Mouse (Mus musculus) cerebellum, adult 11 months (tissue): ENCODE measurements around the gene Hist1h3e.
A peak's percentile ranks its signal among the peaks of the same experiment; 100 is the strongest.
"Not testable (repeated sequence)": the region's sequence is repeated elsewhere in the genome, so short reads cannot be mapped to it uniquely, and the experiment has no call there.

Experiments
- DNase-seq: peaks from one replicate; pipeline ENCODE4 v3.0.0; 2022

Hist1h3e gene

DNA sequence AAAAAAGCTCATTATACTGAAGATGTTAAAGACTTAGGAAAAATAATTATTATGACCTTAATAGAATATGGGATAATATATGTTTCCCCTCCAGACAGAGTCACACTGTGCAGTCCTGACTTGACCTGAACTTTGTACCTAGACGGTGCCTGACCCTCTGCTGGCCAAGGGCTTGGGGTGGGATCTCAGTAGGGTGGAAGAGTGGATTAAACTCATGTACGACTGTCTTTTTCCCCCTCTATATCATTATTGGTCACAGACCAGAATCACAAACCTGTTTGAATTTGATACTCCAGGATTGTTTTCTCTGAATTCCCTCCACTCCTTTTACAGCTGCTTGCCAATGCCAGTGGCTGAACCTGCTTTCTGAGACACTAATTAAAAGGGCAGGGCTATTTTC lies 1.5 kb downstream of the Hist1h3e start:
- DNase-seq, result not testable (repeated sequence)

GRCm38 (mm10) chr13:23556906-23557305 lies 5.3 kb downstream of the Hist1h3e start:
- DNase-seq, result no peak

DNA sequence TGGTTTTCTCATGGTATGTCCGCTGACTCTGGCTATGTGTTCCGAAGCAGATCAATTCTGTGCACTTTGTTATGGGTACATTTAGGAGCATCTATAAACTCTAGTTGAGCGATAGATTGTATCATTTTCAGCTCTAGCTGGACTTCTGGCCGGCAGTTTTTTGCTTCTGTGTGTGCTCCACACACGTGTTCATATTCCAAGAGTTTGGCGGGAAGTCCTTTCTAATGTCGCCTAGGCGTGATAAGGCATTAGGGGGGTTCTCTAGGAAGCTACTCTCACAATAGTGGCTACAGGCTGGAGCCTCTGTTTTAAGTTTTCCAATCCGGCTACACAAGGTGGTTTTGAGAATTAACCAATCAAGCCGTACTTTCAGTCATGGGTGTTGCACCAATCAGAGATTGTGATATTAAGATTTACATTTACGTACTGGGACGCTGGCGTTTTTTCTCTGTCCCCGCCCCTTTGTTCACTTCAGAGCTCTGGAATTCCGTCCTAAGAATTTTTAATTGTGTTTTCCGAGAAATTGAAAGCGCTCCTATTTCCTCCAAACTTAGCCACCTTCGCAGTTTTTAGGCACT lies 6.2 kb downstream of the Hist1h3e start:
- peak; percentile 54 for DNase-seq

GRCm38 (mm10) chr13:23554925-23555838 lies 7.0 kb downstream of the Hist1h3e start:
- peak; percentile 65 for DNase-seq

- no peak for DNase-seq
Observed at GRCm38 (mm10) chr13:23554393-23554792, 7.8 kb downstream of the Hist1h3e start.

DNA sequence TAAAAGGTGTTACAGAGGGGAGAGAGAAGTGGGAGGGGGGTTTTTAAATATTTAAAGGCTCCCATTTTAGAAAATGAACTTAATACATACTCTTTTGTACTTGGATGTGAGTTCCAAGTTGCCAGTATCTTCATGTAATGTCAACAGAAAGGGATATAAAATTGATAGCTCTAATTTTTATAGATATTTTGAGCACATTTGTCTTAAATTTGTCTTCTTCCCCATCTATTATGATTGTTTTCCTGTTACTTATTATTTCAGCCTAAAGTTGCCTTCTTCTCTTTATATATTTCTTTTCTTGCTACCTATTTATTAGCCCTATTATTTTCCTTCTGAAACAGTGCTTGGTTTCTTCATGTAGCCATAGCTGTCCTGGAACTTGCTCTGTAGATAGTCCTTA lies 9.2 kb downstream of the Hist1h3e start, which contains the start of gene Hist1h1d:
Hist1h1d (plus strand) TSS at position 301 of the 400 bp plus-strand sequence.
- DNase-seq, result no peak

DNA sequence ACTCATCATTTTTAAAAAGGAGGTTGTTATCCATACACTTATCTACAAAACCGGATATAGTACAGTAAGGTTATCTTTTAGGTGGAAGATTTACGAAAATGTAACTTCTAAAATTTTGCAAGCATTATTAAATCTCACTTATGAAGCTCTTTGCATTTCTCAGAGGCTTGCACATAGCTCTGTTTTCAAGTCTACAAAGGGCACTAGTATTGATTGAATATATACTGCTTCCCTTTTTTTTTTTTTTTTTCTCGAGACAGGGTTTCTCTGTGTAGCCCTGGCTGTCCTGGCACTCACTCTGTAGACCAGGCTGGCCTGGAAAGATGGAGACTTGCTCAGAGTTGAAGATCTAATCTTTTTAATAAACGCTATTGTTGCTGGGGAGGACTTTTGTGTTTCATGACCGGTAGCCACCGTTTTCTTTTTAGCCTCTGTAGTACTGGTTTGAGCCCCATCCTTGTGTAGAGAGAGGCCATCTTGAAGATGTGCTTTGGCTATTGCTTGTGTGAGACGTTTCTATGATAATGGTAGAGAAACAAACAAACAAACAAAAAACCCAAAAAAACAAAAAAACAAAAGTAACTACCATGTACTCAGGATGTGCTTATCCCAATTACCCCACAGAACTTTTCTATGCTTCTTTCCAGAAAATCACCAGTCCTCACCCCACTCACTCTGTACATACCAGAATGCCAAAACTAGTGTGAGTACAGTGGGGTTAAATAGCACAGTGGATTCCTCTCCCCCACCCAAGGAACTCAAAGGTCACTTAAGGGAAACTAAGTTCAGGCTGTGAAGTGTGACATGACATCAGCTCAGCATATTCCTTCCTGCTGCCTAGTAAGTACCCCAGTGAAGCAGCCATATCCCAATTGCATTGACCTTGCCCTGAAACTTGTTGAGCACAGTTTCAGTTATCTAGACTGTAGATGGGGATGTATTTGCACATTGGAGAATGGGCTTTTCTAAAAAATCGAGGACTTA lies 9.9 kb downstream of the Hist1h3e start:
- no peak for DNase-seq

GRCm38 (mm10) chr13:23551146-23551834 lies 10.9 kb downstream of the Hist1h3e start, which contains the start of gene Hist1h4f:
Hist1h4f (minus strand) TSS chr13:23551648.
- peak; percentile 86 for DNase-seq

DNA sequence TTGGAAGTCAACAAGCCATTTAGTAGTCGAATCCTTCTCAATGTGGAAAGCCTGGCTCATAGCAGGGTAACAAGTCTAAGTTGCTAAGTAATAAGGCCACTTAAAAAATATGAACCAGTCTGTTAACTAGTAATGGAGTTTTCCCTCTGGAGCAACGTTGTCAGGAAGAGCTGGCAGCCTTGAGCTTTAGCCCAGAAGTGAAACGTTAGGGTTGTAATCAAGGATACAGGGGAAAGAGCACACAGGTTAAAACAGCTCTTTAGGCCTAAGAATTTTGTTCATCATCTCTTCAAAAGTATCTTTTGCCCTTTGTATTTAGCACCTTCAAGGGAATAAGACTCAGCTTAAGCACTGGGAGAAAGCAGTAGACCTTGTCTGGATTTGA lies 11.4 kb downstream of the Hist1h3e start:
- no peak for DNase-seq

DNA sequence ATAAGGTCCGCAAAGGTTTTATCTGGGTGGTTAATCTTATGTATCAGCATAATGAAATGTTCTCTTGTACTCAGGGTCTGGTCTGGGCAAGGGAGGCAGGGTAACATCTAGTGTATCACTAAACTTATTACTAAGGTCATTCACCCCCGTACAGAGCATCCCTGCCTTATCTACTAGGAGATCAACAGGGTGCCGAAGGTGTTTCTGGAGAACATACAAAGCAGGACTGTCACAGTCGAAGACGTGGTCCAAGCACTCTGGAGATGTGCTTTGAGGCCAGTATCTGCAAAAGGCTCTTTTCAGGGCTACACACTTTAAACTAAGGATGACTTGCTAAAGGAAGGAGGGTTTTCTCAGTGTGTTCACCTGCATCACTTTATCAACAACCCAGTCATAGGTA lies 15.5 kb downstream of the Hist1h3e start:
- DNase-seq, result no peak

DNA sequence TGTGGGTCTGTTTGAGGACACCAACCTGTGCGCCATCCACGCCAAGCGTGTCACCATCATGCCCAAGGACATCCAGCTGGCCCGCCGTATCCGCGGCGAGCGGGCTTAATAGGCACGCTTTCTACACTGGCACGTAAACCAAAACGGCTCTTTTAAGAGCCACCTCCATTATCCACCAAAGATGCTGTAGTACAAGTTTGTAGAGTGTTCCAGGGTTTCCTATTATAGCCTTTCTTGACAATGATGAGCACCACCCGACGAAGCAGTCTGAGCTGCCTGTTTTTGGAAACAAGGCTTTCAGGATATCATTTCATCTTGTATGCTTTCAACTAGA lies 17.4 kb downstream of the Hist1h3e start:
- not testable (repeated sequence) for DNase-seq

DNA sequence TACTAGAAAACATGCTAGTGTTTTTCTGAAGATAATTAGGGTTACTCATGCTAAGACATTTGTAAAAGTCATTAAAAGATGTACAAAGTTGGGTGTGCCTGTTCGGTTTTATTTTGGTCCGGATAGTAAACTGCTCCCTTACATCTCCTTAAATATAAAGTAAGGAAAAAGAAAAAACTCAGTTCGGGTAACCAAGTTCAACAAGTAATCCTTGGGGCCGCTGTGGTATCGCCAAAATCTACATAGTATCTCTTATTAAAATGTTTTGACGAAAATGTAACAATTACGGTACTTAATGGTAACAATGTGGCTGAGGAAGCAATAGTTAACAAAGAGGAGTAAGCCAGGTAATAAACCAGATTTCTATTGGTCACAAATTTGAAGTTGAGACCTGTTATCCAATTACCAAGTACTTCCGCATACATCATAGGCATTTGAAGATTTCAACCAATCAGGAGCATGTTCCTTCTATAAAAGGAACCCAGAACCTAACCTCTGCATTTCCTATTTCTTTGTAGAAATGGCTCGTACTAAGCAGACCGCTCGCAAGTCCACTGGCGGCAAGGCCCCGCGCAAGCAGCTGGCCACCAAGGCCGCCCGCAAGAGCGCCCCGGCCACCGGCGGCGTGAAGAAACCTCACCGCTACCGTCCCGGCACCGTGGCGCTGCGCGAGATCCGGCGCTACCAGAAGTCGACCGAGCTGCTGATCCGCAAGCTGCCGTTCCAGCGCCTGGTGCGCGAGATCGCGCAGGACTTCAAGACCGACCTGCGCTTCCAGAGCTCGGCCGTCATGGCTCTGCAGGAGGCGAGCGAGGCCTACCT lies 18.0 kb downstream of the Hist1h3e start, which contains the start of gene Hist1h3f:
Hist1h3f (plus strand) TSS at position 88 of the 822 bp plus-strand sequence.
- DNase-seq, result peak; percentile 68

DNA sequence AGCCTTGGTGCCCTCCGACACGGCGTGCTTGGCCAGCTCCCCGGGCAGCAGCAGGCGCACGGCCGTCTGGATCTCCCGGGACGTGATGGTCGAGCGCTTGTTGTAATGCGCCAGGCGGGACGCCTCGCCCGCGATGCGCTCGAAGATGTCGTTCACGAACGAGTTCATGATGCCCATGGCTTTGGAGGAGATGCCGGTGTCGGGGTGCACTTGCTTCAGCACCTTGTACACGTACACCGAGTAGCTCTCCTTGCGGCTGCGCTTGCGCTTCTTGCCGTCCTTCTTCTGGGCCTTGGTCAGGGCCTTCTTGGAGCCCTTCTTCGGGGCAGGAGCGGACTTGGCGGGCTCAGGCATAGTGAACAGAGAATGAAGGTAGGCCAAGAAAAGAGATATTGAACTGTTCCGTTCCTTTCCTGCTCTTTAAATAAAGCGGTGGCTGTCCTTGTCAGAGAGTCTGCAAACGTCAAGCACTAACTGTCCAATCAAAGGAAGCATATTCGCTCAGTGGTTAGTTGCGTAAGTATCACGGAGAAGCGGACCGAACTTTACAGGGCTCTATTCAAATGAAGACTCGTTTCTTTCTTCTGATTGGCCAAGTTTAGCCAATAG lies 19.1 kb downstream of the Hist1h3e start, which contains the start of gene Hist1h2bh:
Hist1h2bh (minus strand) TSS at position 394 of the 609 bp plus-strand sequence.
- not testable (repeated sequence) for DNase-seq

- not testable (repeated sequence) for DNase-seq
Observed at GRCm38 (mm10) chr13:23542225-23542980, 19.8 kb downstream of the Hist1h3e start.

DNA sequence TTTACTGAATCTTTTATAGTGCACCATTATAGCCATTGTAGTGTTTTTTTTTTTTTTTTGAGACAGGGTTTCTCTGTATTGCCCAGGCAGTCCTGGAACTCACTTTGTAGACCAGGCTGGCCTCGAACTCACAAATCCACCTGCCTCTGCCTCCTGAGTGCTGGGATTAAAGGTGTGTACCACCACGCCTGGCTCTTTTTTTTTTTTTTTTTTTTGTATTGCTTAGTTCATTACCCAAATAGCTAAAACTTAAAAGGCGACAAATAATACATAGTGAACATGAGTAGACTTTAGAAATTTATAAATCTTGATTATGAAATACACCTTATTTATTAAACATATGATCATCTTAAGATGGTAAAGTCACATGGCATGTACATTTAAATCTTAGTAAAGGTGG lies 20.7 kb downstream of the Hist1h3e start:
- no peak for DNase-seq

DNA sequence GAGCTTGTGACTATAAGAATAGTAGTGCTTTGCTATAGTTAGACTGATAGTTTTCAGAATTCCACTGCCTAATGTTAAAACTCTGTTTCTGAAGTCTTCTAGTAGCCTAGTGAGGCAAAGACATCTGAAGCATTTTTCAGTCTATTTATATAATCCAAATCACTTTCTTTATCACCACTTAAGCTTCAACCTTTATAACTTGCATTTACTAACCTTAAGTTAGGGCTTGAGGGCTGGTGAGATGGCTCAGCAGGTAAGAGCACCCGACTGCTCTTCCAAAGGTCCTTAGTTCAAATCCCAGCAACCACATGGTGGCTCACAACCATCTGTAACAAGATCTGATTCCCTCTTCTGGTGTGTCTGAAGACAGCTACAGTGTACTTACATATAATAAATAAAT lies 22.3 kb downstream of the Hist1h3e start:
- not testable (repeated sequence) for DNase-seq

DNA sequence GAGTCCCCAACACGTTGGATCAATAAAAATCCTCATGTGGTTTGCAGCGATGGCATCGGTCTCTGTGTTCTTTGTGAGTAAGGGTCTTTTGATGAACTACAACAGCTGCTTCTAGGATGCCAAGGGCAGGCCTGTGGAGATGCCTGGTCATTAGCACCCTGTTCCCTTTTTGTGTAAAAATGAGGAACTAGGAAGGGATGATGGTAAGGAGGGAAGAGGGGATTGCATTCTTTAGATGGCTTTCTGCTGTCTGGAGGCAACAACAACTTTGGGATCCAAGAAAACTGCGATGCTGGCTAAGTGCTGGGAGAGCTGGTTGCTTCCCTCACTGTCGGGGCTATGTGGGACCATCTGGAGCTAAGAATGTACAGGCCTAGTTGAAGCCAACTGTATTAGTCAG lies 23.9 kb downstream of the Hist1h3e start:
- no peak for DNase-seq

DNA sequence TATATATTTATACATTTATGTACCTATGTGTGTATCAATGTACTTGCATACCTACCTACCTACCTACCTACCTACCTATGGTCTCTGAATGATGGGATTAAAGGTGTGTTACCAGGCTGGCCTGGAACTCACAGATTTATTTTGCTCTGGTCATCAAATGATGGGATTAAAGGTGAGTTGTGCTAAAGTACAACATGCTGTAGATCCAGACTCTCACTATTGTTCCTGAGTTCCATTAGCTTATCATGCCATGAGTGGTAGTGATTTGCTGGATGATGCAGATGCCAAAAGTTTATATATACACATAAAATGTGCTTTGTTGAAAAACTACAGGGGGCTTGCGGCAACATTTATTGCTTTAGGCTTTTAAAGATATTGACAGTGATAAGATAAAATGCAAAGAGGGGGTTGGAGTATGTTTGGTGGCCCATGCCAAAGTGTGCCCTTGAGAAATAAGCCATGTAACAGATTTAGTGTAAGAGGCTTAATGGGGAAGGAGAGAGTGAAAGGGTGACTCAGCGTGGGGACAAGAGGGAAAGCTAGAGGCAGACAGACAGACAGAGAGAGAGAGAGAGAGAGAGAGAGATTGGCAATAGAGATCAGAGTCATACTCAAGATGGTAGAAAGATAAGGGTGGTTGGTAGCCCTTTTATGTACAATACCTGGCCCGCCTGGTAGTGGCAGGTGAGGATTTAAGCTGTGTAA lies 25.0 kb downstream of the Hist1h3e start:
- no peak for DNase-seq

GRCm38 (mm10) chr13:23536076-23536822 lies 25.9 kb downstream of the Hist1h3e start:
- no peak for DNase-seq
